Mouse (Mus musculus) myocyte (in vitro differentiated cells): Measurements from ENCODE around the gene Cbs. TPM values are rescaled to one million over a fixed set of nuclear protein-coding genes. Genes with fewer than 3 reads are reported as not detected.
A peak's percentile ranks its signal among the peaks of the same experiment; 100 is the strongest.

Experiments
- H3K27me3 ChIP-seq: one replicate; pipeline ENCODE4 v1.6.1; 2011; ENCODE audit not compliant: control insufficient read depth, insufficient read depth, insufficient read length
- H3K36me3 ChIP-seq: one replicate; pipeline ENCODE4 v1.6.1; 2011; ENCODE audit not compliant: control insufficient read depth, insufficient read depth
- H3K4me2 ChIP-seq: one replicate; pipeline ENCODE4 v1.6.1; 2011; ENCODE audit warnings: low read depth, control low read depth
- H3K4me3 ChIP-seq: one replicate; pipeline ENCODE4 v1.5.1; 2011; ENCODE audit warnings: mild to moderate bottlenecking, control low read depth, moderate library complexity
- H3K79me2 ChIP-seq: one replicate; pipeline ENCODE4 v1.6.1; 2011; ENCODE audit not compliant: control insufficient read depth, insufficient read depth
- H3ac ChIP-seq: one replicate; pipeline ENCODE4 v1.6.1; 2011; ENCODE audit not compliant: control insufficient read depth, insufficient read length
- CEBPB ChIP-seq: IDR thresholded peaks from 2 replicates; pipeline ENCODE4 v1.6.1; 2011; ENCODE audit warnings: mild to moderate bottlenecking, moderate library complexity; ENCODE audit not compliant: poor library complexity, insufficient read depth, severe bottlenecking
- E2F4 ChIP-seq: IDR thresholded peaks from one replicate; pipeline ENCODE4 v1.6.1; 2011; ENCODE audit warnings: mild to moderate bottlenecking, control low read depth, moderate library complexity; ENCODE audit not compliant: insufficient read depth
- MAX ChIP-seq: IDR thresholded peaks from one replicate; pipeline ENCODE4 v1.6.1; 2011; ENCODE audit warnings: low read depth, mild to moderate bottlenecking, control low read depth
- MYOD1 ChIP-seq, 3 experiments: IDR thresholded peaks; one replicate each; pipeline ENCODE4 v1.6.1; 2011; ENCODE audit warnings: control low read depth in 2 of 3, low read depth in 2 of 3, mild to moderate bottlenecking in 2 of 3, moderate library complexity in 1 of 3; ENCODE audit not compliant: insufficient read length in 2 of 3, control insufficient read depth in 1 of 3
- MYOG ChIP-seq, 3 experiments: IDR thresholded peaks; one replicate each; pipeline ENCODE4 v1.6.1; 2011; ENCODE audit warnings: control low read depth in 2 of 3, low read depth in 2 of 3, mild to moderate bottlenecking in 2 of 3; ENCODE audit not compliant: insufficient read length in 2 of 3, control insufficient read depth in 1 of 3, insufficient read depth in 1 of 3
- POLR2A ChIP-seq: IDR thresholded peaks from one replicate; pipeline ENCODE4 v1.6.1; 2011; ENCODE audit warnings: low read depth, mild to moderate bottlenecking, control low read depth, moderate library complexity; ENCODE audit not compliant: insufficient read length
- POLR2AphosphoS2 ChIP-seq: IDR thresholded peaks from one replicate; pipeline ENCODE4 v1.6.1; 2011; ENCODE audit warnings: low read depth, control low read depth; ENCODE audit not compliant: insufficient read length
- REST ChIP-seq: IDR thresholded peaks from one replicate; pipeline ENCODE4 v1.6.1; 2011; ENCODE audit warnings: mild to moderate bottlenecking, control low read depth, moderate library complexity; ENCODE audit not compliant: insufficient read depth, insufficient read length
- SRF ChIP-seq: IDR thresholded peaks from one replicate; pipeline ENCODE4 v1.6.1; 2011; ENCODE audit warnings: low read depth; ENCODE audit not compliant: control insufficient read depth, insufficient read length
- TCF12 ChIP-seq: IDR thresholded peaks from one replicate; pipeline ENCODE4 v1.6.1; 2011; ENCODE audit warnings: mild to moderate bottlenecking, control low read depth; ENCODE audit not compliant: poor library complexity, insufficient read depth, severe bottlenecking
- TCF3 ChIP-seq: IDR thresholded peaks from one replicate; pipeline ENCODE4 v1.6.1; 2011; ENCODE audit warnings: low read depth, control low read depth; ENCODE audit not compliant: insufficient read length
- USF1 ChIP-seq: IDR thresholded peaks from one replicate; pipeline ENCODE4 v1.6.1; 2011; ENCODE audit warnings: low read depth, mild to moderate bottlenecking, control low read depth, moderate library complexity
- polyA plus RNA-seq: library from polyadenylated mRNA; unstranded; fragments of >200 nt; fragmentation: generic; extraction: Trizol; gene quantifications from one replicate; pipeline ENCODE4 v1.2.1, GENCODE M21; 2012; ENCODE audit warnings: missing spikeins

Gene Cbs
- polyA plus RNA-seq, 1 experiment: 0.06 TPM

- Histone ChIP-seq H3K27me3 (peaks cover 20% of the 10 kb centered on the region), H3K36me3 (no peaks in the 10 kb centered on the region), H3ac (no peak overlapping the region), H3K79me2 (no peaks in the 10 kb centered on the region), H3K4me2 (no peak overlapping the region), H3K4me3 (no peak overlapping the region)
- TF ChIP-seq TCF12: no peak
- TF ChIP-seq TCF3: no peak
- no peak for TF ChIP-seq CEBPB
- no peak for TF ChIP-seq POLR2AphosphoS2
- TF ChIP-seq USF1: no peak
- no peak for TF ChIP-seq MAX
- TF ChIP-seq REST: no peak
- TF ChIP-seq SRF: no peak
- no peak for TF ChIP-seq MYOG (IDR thresholded peaks at IDR 0.05; ENCODE audit: control insufficient read depth in 1 of 3, insufficient read depth in 1 of 3, insufficient read length in 2 of 3, low read depth in 2 of 3)
- no peak for TF ChIP-seq POLR2A
- TF ChIP-seq E2F4: no peak
- no peak for TF ChIP-seq MYOD1 (IDR thresholded peaks at IDR 0.05; ENCODE audit: control insufficient read depth in 1 of 3, insufficient read length in 2 of 3, low read depth in 2 of 3)
These were observed 37.4 kb upstream of the Cbs start for GRCm38 (mm10) chr17:31674426-31674825.

GRCm38 (mm10) chr17:31672279-31672678 is 35.2 kb upstream of the Cbs start:
- no peaks in the 10 kb centered on the region for H3K79me2 ChIP-seq
- H3K4me3 ChIP-seq: no peak overlapping the region
- no peaks in the 10 kb centered on the region for H3K36me3 ChIP-seq
- peaks cover 7% of the 10 kb centered on the region for H3K27me3 ChIP-seq
- no peak overlapping the region for H3ac ChIP-seq
- TF ChIP-seq REST: no peak
- TF ChIP-seq TCF12: no peak
- TF ChIP-seq SRF: no peak
- TF ChIP-seq MAX: no peak
- TF ChIP-seq POLR2AphosphoS2: no peak
- no peak for TF ChIP-seq E2F4
- no peak for TF ChIP-seq CEBPB
- no peak for TF ChIP-seq POLR2A
- no peak for TF ChIP-seq MYOD1 (IDR thresholded peaks at IDR 0.05; ENCODE audit: control insufficient read depth in 1 of 3, insufficient read length in 2 of 3, low read depth in 2 of 3)
- no peak for TF ChIP-seq MYOG (IDR thresholded peaks at IDR 0.05; ENCODE audit: control insufficient read depth in 1 of 3, insufficient read depth in 1 of 3, insufficient read length in 2 of 3, low read depth in 2 of 3)
- TF ChIP-seq USF1: no peak
- TF ChIP-seq TCF3: no peak
- H3K4me2 ChIP-seq: no peak overlapping the region

- Histone ChIP-seq H3K4me2 (no peak overlapping the region), H3K36me3 (no peaks in the 10 kb centered on the region), H3K27me3 (peaks cover 2% of the 10 kb centered on the region), H3ac (no peak overlapping the region), H3K4me3 (no peak overlapping the region), H3K79me2 (no peaks in the 10 kb centered on the region)
- TF ChIP-seq SRF (no peak), TCF3 (no peak), MYOD1 (IDR thresholded peaks at IDR 0.05; ENCODE audit: control insufficient read depth in 1 of 3, insufficient read length in 2 of 3, low read depth in 2 of 3) (no peak), USF1 (no peak), POLR2A (no peak), MAX (no peak), POLR2AphosphoS2 (no peak), TCF12 (no peak), CEBPB (no peak)
These were observed 34.7 kb upstream of the Cbs start for GRCm38 (mm10) chr17:31671698-31672097.

- H3K4me2 ChIP-seq: no peak overlapping the region
- no peaks in the 10 kb centered on the region for H3K27me3 ChIP-seq
- no peak overlapping the region for H3ac ChIP-seq
- no peaks in the 10 kb centered on the region for H3K36me3 ChIP-seq
- H3K79me2 ChIP-seq: no peaks in the 10 kb centered on the region
- H3K4me3 ChIP-seq: no peak overlapping the region
- TF ChIP-seq TCF12 (no peak), POLR2A (no peak), MYOG (IDR thresholded peaks at IDR 0.05; ENCODE audit: control insufficient read depth in 1 of 3, insufficient read depth in 1 of 3, insufficient read length in 2 of 3, low read depth in 2 of 3) (peak in 1 of 3 experiments; percentile 14), CEBPB (no peak), E2F4 (no peak), REST (no peak), SRF (no peak), MYOD1 (IDR thresholded peaks at IDR 0.05; ENCODE audit: control insufficient read depth in 1 of 3, insufficient read length in 2 of 3, low read depth in 2 of 3) (peak in 1 of 3 experiments; percentile 23), USF1 (no peak)
These were observed 33.1 kb upstream of the Cbs start for GRCm38 (mm10) chr17:31670163-31670562.

- Histone ChIP-seq H3K4me2 (no peak overlapping the region), H3K36me3 (no peaks in the 10 kb centered on the region)
- TF ChIP-seq E2F4 (no peak), MYOD1 (IDR thresholded peaks at IDR 0.05; ENCODE audit: control insufficient read depth in 1 of 3, insufficient read length in 2 of 3, low read depth in 2 of 3) (peak in 1 of 3 experiments; percentile 5), TCF12 (no peak)
These were observed 31.3 kb upstream of the Cbs start for GRCm38 (mm10) chr17:31668306-31668705.

More at GRCm38 (mm10) chr17:31668306-31668705, 31.3 kb upstream of the Cbs start:
- no peak overlapping the region for H3ac ChIP-seq
- H3K27me3 ChIP-seq: no peaks in the 10 kb centered on the region
- no peaks in the 10 kb centered on the region for H3K79me2 ChIP-seq
- H3K4me3 ChIP-seq: no peak overlapping the region
